Mouse (Mus musculus) hindbrain, embryonic 12.5 days (tissue): ENCODE measurements around the gene Sh2d5. TPM values are rescaled to one million over a fixed set of nuclear protein-coding genes. Genes with fewer than 3 reads are reported as not detected.

Source experiments
- ATAC-seq: fragments of 200-750 bp; cut with Nextera tagmentation; 2 replicates; pipeline ENCODE4 v1.8.0; 2017; ENCODE audit warnings: moderate TSS enrichment; ENCODE audit not compliant: low FRiP score
- H3K27ac ChIP-seq: fragments of 300-500 bp; sonication (generic); 2 replicates; pipeline ENCODE4 v1.5.1; 2016; ENCODE audit warnings: mild to moderate bottlenecking
- H3K27me3 ChIP-seq: fragments of 300-500 bp; sonication (generic); 2 replicates; pipeline ENCODE4 v1.6.1; 2016; ENCODE audit warnings: mild to moderate bottlenecking
- H3K36me3 ChIP-seq: fragments of 300-500 bp; sonication (generic); 2 replicates; pipeline ENCODE4 v1.6.1; 2016; ENCODE audit warnings: mild to moderate bottlenecking
- H3K4me1 ChIP-seq: fragments of 300-500 bp; sonication (generic); 2 replicates; pipeline ENCODE4 v1.6.1; 2016
- H3K4me2 ChIP-seq: fragments of 300-500 bp; sonication (generic); replicated peaks from 2 replicates; pipeline ENCODE4 v1.6.1; 2016; ENCODE audit warnings: mild to moderate bottlenecking
- H3K4me3 ChIP-seq: fragments of 300-500 bp; sonication (generic); 2 replicates; pipeline ENCODE4 v1.5.1; 2016; ENCODE audit warnings: mild to moderate bottlenecking
- H3K9ac ChIP-seq: fragments of 300-500 bp; sonication (generic); 2 replicates; pipeline ENCODE4 v1.6.1; 2016; ENCODE audit warnings: mild to moderate bottlenecking, moderate library complexity
- H3K9me3 ChIP-seq: fragments of 300-500 bp; sonication (generic); replicated peaks from 2 replicates; pipeline ENCODE4 v1.6.1; 2016; ENCODE audit warnings: mild to moderate bottlenecking
- WGBS: fragments of 180-500 bp; shearing (Covaris S2); methylation state at CpG from one replicate; pipeline ENCODE4 v1.1.7; 2016; 5-methylcytosine and 5-hydroxymethylcytosine counted together
- polyA plus RNA-seq: library from polyadenylated mRNA; unstranded; fragments of >200 nt; fragmentation: Nextera tagmentation; extraction: Ambion mirVana; gene quantifications from 2 replicates; pipeline ENCODE4 v1.2.1, GENCODE M21; 2016

Gene Sh2d5
- polyA plus RNA-seq, 1 experiment from 2014 or later = 5.4 TPM

- WGBS = 72% methylated on average over 14 of the region's 14 CpGs
- no peaks in the 10 kb centered on the region for H3K36me3 ChIP-seq
- H3K27ac ChIP-seq = no peak overlapping the region
- H3K4me3 ChIP-seq = no peak overlapping the region
- ATAC-seq = no peak
- peaks cover 3% of the 10 kb centered on the region; the same call in 1 of the 2 replicates for H3K4me1 ChIP-seq
- H3K9ac ChIP-seq = no peak overlapping the region
- no peaks in the 10 kb centered on the region for H3K9me3 ChIP-seq
- H3K4me2 ChIP-seq = no peak overlapping the region
- H3K27me3 ChIP-seq = no peaks in the 10 kb centered on the region
Measured at GRCm38 (mm10) chr4:138272011-138272997, 22.1 kb downstream of the Sh2d5 start.

GRCm38 (mm10) chr4:138278346-138278745, 28.1 kb downstream of the Sh2d5 start:
- H3K4me2 ChIP-seq = no peak overlapping the region
- no peak overlapping the region for H3K4me3 ChIP-seq
- no peak for ATAC-seq
- 77% methylated on average over 7 of the region's 7 CpGs for WGBS
- no peak overlapping the region for H3K9ac ChIP-seq
- H3K27me3 ChIP-seq = no peaks in the 10 kb centered on the region
- H3K36me3 ChIP-seq = no peaks in the 10 kb centered on the region
- no peaks in the 10 kb centered on the region for H3K9me3 ChIP-seq
- no peak overlapping the region for H3K27ac ChIP-seq
- H3K4me1 ChIP-seq = no peaks in the 10 kb centered on the region

GRCm38 (mm10) chr4:138282834-138283233, 32.6 kb downstream of the Sh2d5 start:
- Histone ChIP-seq H3K27ac (no peak overlapping the region), H3K36me3 (no peaks in the 10 kb centered on the region), H3K4me1 (no peaks in the 10 kb centered on the region), H3K4me3 (no peak overlapping the region), H3K9me3 (no peaks in the 10 kb centered on the region), H3K27me3 (peaks cover 6% of the 10 kb centered on the region; the same call in 1 of the 2 replicates), H3K4me2 (no peak overlapping the region), H3K9ac (no peak overlapping the region)
- no peak for ATAC-seq
- 31% methylated on average over 4 of the region's 4 CpGs for WGBS

GRCm38 (mm10) chr4:138286411-138286810, 36.2 kb downstream of the Sh2d5 start:
- ATAC-seq = no peak
- Histone ChIP-seq H3K9me3 (no peaks in the 10 kb centered on the region), H3K4me3 (no peak overlapping the region), H3K27ac (no peak overlapping the region), H3K9ac (no peak overlapping the region), H3K27me3 (peaks cover 6% of the 10 kb centered on the region; the same call in 1 of the 2 replicates), H3K4me2 (no peak overlapping the region), H3K36me3 (no peaks in the 10 kb centered on the region), H3K4me1 (no peaks in the 10 kb centered on the region)
- WGBS = 89% methylated on average over 12 of the region's 12 CpGs

GRCm38 (mm10) chr4:138288691-138289090, 38.5 kb downstream of the Sh2d5 start:
- ATAC-seq = no peak
- Histone ChIP-seq H3K4me2 (no peak overlapping the region), H3K36me3 (no peaks in the 10 kb centered on the region), H3K9me3 (no peaks in the 10 kb centered on the region), H3K4me1 (no peaks in the 10 kb centered on the region; the same call in 1 of the 2 replicates), H3K9ac (no peak overlapping the region), H3K4me3 (no peak overlapping the region), H3K27me3 (peaks cover 6% of the 10 kb centered on the region; the same call in 1 of the 2 replicates), H3K27ac (no peak overlapping the region)
- 89% methylated on average over 7 of the region's 7 CpGs for WGBS

GRCm38 (mm10) chr4:138292028-138292427, 41.8 kb downstream of the Sh2d5 start:
- Histone ChIP-seq H3K9ac (no peak overlapping the region), H3K27me3 (peaks cover 6% of the 10 kb centered on the region; the same call in 1 of the 2 replicates), H3K4me3 (no peak overlapping the region), H3K4me1 (peaks cover 2% of the 10 kb centered on the region; the same call in 1 of the 2 replicates), H3K4me2 (no peak overlapping the region), H3K9me3 (no peaks in the 10 kb centered on the region), H3K36me3 (no peaks in the 10 kb centered on the region), H3K27ac (no peak overlapping the region)
- 86% methylated on average over 13 of the region's 13 CpGs for WGBS
- no peak for ATAC-seq

GRCm38 (mm10) chr4:138293261-138293948, 43.2 kb downstream of the Sh2d5 start:
- no peak overlapping the region for H3K4me3 ChIP-seq
- H3K4me2 ChIP-seq = no peak overlapping the region
- peaks cover 2% of the 10 kb centered on the region; the same call in 1 of the 2 replicates for H3K4me1 ChIP-seq
- no peaks in the 10 kb centered on the region for H3K27me3 ChIP-seq
- H3K9ac ChIP-seq = no peak overlapping the region
- H3K27ac ChIP-seq = peak overlapping the region; percentile 86
- H3K36me3 ChIP-seq = no peaks in the 10 kb centered on the region
- H3K9me3 ChIP-seq = no peaks in the 10 kb centered on the region
- 67% methylated on average over 18 of the region's 18 CpGs for WGBS
- peak; percentile 89 for ATAC-seq

GRCm38 (mm10) chr4:138293949-138294550, 43.8 kb downstream of the Sh2d5 start:
- 81% methylated on average over 10 of the region's 14 CpGs for WGBS

GRCm38 (mm10) chr4:138301271-138301780, 51.1 kb downstream of the Sh2d5 start:
- Histone ChIP-seq H3K4me2 (no peak overlapping the region), H3K9me3 (no peaks in the 10 kb centered on the region), H3K4me3 (no peak overlapping the region), H3K9ac (no peak overlapping the region), H3K27ac (no peak overlapping the region), H3K36me3 (no peaks in the 10 kb centered on the region), H3K27me3 (no peaks in the 10 kb centered on the region), H3K4me1 (peaks cover 18% of the 10 kb centered on the region)
- ATAC-seq = no peak
- WGBS = 87% methylated on average over 10 of the region's 10 CpGs

More at GRCm38 (mm10) chr4:138293949-138294550, 43.8 kb downstream of the Sh2d5 start:
- Histone ChIP-seq H3K36me3 (no peaks in the 10 kb centered on the region), H3K9ac (no peak overlapping the region), H3K4me2 (no peak overlapping the region), H3K9me3 (no peaks in the 10 kb centered on the region), H3K27me3 (no peaks in the 10 kb centered on the region), H3K4me3 (no peak overlapping the region), H3K4me1 (peaks cover 2% of the 10 kb centered on the region; the same call in 1 of the 2 replicates), H3K27ac (peak overlapping the region; percentile 86)
- peak; percentile 48 for ATAC-seq

GRCm38 (mm10) chr4:138303011-138303410, 52.8 kb downstream of the Sh2d5 start:
- no peak overlapping the region for H3K4me2 ChIP-seq
- H3K9ac ChIP-seq = no peak overlapping the region
- WGBS = 93% methylated on average over 3 of the region's 3 CpGs
- peaks cover 13% of the 10 kb centered on the region for H3K36me3 ChIP-seq
- ATAC-seq = no peak
- no peaks in the 10 kb centered on the region for H3K27me3 ChIP-seq
- no peaks in the 10 kb centered on the region for H3K9me3 ChIP-seq
- no peak overlapping the region for H3K4me3 ChIP-seq
- H3K27ac ChIP-seq = no peak overlapping the region
- H3K4me1 ChIP-seq = peaks cover 24% of the 10 kb centered on the region

- Histone ChIP-seq H3K36me3 (peaks cover 18% of the 10 kb centered on the region), H3K4me2 (peak overlapping the region; percentile 76), H3K27me3 (no peaks in the 10 kb centered on the region), H3K4me3 (peak overlapping the region; percentile 94), H3K9me3 (no peaks in the 10 kb centered on the region), H3K4me1 (peaks cover 24% of the 10 kb centered on the region), H3K27ac (peak overlapping the region; percentile 70), H3K9ac (peak overlapping the region; percentile 65)
- 16% methylated on average over 18 of the region's 18 CpGs for WGBS
- ATAC-seq = no peak
Measured at GRCm38 (mm10) chr4:138303742-138304141, 53.5 kb downstream of the Sh2d5 start.
